Mouse (Mus musculus): ENCODE data around the gene Cd48.
"Not testable (repeated sequence)": the region's sequence is repeated elsewhere in the genome, so short reads cannot be mapped to it uniquely, and the experiment has no call there.

Cd48 gene

DNA sequence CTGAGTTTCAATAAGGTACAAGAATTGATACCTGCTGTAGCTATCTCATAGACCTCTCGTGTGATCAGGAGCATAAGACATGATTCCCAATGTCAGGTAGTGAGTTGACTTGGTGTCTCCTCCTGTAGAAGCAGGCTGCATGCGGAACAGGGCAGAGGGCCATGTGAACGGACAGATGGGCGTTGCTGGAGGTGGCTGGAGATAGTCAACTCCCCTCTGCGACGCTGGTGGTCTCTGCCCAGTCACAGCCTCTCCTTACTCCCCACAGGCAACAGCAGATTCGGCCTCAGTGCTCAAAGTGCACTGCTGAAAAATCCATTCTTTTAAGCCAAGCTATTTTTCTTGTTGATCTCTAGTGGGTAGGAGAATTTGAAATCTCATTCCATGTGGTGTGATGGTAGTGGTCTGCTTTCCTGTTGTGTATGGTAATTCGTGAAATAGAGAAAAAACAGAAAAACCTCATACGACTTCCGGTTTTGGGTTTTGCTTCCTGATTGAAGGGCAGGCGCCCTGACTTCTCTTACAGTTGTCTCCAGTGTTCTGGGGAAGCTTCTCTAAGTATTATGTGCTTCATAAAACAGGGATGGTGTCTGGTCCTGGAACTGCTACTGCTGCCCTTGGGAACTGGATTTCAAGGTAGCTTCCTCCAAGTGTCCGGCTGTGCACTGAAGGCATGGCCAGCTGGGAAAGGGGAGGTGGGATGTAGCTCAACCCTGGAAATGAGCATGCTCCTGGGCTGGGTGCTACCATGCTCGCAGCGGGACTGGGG lies at the start of gene Cd48:
Gene Cd48, plus strand, starts transcription at position 479 of the 769 bp plus-strand sequence.
- DNase-seq (ENCODE audit: low spot score in 2 of 2), result no peak

DNA sequence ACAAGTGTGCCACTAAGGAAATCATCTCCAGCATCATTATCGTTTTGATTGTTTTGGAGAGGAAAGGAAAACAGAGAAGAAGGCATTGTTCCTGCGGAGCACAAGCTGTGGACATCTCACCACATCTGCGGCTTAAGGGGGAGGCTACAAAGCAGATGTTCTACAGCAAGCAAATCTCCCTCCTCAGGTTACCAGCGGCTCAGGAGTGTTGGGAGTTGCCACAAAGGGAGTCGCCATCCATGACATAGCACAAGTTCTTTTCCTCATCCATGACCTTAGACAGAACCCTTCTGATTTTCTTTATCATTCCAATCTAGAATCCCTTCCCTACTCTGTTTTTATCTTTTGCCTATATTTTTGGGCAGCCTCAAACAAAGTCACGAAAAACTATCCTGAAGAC lies 46.1 kb upstream of the Cd48 start:
- no peak for DNase-seq (ENCODE audit: low spot score in 2 of 2)

DNA sequence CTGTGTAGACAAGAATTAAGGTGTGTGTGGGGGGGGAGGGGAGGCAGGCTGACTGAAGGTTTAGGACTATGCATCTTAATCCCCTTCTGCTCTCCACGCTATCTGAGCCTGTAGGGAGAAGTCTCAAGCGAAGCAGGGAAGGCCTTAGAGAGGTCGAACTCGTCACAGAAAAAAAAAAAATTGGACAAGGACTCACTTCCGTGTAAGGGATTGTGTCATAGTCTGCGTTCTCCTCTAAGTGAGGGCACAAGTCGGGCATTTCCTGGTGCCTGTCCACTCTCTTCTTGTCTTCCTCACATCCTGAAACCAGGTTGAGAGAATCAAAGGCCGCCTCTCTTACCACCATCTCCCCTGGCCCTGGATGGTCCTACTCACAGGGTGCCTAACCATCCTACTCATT lies 44.7 kb upstream of the Cd48 start:
- DNase-seq (ENCODE audit: low spot score in 2 of 2), result no peak

DNA sequence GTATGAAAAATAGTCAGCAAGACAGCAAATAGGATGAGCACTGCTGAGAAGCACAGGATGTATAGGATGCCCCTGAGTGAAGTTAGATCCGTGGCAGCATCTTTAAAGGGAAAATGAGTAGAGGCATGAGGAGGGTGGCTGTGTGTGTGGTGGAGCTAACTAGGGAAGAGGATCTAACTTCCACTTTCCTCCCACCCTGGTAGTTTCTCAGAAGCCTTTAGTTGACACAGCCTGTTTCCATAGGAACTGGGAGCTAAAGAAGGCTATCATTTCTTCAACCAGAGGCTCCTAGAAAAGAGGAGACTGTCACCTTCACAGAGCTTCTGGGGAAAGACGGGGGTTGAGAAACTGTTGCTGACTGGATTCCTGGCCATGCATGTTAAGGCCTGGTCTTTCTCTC lies 43.1 kb upstream of the Cd48 start:
- DNase-seq (ENCODE audit: low spot score in 2 of 2), result peak in 1 of 2 experiments; percentile 31

DNA sequence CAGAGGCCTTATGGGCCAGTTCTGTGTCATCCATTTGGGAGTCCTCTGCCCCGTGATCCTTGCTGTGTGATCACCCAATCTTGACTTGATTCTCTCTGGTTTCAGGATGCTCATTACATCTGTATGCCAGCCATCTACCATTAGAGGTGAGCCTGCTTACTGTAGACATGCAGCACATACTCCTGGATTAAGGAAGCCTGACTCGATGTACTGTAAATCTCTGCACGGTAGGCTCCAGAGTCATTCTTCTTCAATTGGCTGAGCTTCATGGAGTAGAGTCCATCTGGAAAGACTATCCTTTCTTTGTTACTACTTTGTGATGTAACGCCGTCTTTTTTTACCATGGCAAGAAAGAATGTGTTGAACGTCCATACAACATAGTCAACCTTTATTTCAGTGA lies 41.0 kb upstream of the Cd48 start:
- no peak for DNase-seq (ENCODE audit: low spot score in 2 of 2)

DNA sequence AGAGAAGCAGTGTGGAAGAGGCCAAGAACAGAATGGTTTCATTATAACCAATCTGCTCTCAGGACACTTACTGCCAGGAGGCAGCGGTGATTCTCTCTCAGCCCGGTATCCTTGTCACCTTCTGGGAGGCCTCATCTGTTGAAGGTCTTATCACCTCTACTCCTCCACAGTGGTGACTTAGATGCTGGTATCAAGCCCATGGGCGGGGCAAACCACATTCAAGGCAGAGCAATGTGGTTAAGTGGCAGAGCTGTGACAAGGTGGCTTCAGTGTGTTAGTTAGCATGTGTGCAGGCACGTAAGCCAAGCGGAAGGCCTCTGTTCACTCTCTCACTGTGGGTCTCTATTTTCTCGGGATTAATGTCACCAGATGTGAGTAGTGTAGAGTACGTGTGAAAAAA lies 38.2 kb upstream of the Cd48 start:
- DNase-seq (ENCODE audit: low spot score in 2 of 2), result no peak

DNA sequence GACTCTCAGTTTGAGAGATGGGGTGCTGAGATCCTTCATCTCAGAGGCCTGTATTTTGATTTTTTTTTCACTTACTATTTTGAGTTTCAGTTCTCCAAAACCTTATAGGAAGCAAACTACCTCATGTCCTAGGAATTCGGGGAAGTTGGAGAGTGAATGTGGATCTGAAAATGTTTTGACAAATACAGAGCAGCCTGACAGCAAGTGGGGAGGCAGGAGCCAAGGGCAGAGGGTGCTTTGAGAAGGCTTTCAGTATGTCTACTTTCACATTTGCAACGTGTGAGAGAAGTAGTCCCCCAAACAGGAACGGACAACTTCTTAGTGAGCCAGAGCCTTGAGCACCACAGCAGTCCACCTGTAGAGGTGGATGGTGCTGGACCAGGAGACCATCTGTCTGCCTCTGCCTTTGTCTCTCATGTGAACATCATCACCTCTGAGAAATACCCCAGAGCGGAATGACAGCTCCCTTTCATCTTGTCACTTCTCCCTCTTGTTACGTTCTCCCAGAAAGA lies 35.3 kb upstream of the Cd48 start:
- DNase-seq (ENCODE audit: low spot score in 2 of 2), result no peak

DNA sequence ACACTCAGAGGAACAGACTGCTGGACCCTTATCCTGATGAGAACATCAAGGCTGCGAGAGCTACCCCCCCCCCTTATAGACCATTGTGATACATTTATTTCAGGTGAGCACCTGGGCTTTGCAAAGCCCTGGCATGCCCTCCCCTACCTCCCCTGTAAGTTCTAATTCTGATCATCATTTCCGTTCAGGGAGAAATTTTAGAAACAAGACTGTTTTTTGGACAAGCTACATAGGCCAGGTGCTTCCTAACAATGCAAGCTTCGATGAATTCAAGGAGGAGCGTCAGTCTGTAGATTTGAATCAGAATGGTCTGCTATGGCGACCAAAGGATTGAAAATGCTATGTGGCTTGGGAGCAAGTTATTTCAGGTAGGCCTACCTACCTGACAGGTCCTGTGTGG lies 34.1 kb upstream of the Cd48 start:
- DNase-seq (ENCODE audit: low spot score in 2 of 2), result no peak

DNA sequence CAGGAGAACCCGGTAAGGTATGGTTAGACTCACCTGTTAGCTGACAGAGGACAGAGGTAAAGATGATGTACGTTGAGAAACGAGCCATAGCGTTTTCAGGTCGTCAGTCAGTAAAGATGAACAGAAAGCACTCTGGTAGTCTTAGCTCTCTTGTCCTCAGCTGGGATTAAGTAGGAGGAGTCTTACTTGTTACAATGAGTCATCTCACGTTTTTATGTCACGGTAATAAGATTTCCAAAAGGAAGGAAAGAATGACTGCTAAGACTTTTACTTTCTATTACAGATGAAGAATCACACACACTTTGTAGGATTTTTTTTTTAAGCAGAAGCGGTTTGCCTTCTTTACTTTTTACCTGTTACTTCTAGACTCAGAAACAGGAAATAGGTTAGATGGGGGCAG lies 33.0 kb upstream of the Cd48 start:
- no peak for DNase-seq (ENCODE audit: low spot score in 2 of 2)

DNA sequence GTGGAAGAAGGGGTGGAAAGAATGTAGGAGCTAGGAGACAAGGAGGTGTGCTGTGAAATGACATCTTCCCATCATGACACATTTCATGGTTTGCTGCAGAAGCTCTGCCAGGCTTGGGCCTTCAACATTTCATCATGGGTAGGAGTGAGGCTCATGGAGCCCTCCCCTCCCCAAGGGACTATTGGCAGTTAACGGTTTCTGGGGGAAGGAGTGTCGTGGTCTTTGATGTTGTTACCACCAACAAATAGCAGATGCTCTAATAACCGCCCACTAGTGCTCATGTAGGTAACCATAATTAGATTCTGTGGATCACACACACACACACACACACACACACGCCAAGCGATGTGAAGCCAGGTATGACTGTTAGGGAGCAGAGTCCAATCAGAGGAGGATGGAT lies 29.1 kb upstream of the Cd48 start, which contains the start of gene Slamf7:
Gene Slamf7, minus strand, starts transcription at position 302 of the 400 bp plus-strand sequence.
- DNase-seq (ENCODE audit: low spot score in 2 of 2), result no peak

DNA sequence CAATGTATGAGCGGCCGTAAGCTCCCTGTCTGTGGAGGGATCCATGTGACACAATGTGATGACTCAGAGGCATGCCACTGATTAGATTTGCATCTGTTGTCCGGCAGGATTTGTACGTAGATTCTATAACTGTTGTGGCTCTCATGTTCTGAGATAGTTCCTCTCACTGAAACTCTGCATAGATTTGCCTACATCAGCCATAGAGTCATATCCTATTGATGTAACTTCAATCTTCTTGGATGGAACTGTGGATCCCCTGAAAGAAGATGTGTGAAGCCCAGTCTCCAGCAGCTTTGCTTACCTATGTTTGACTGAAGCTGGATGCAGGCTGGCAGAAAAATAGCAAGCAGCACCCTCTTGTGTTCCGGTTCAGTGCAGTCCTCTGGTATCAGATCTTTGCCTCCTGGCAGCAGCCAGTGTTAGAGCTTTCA lies 23.2 kb upstream of the Cd48 start:
- peak; percentile 50 to 57 for DNase-seq (ENCODE audit: low spot score in 2 of 2)

DNA sequence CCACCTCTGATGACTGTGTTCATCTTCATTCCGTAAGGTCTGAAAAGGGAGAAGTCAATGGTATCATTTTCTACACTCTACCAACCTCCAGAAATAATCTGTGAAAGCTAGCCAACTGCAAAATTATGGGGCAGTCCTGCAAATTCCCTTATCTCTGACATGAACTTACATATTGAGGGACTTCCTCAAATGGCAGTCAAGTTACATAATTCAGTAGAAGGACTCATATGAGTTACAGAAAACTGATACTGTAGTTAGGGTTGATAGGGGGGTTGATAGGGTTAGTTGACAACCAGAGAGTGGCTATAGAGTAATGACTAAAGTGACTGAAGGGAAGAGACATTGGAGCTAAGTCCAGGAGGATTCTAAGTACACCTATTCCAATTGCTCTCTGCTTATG lies 21.4 kb upstream of the Cd48 start:
- no peak for DNase-seq (ENCODE audit: low spot score in 2 of 2)

DNA sequence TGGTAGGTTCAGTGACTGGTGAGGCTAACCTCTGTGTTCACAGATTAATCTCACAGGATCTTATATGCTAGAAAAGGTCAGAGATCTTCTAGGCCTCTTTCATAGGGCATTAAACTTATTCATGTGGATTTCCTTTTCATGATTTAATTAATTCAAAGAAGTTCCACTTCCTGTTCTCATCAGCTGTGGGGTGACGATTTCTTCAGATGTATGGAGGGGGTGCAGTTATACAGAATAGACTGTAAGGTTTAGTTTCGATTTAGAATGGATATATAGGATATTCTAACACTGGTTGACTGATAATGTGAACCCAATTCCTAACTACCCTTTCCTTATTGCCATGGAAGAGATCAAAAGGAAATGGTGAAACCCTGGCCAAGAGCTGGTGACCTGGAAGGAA lies 20.3 kb upstream of the Cd48 start:
- no peak for DNase-seq (ENCODE audit: low spot score in 2 of 2)

DNA sequence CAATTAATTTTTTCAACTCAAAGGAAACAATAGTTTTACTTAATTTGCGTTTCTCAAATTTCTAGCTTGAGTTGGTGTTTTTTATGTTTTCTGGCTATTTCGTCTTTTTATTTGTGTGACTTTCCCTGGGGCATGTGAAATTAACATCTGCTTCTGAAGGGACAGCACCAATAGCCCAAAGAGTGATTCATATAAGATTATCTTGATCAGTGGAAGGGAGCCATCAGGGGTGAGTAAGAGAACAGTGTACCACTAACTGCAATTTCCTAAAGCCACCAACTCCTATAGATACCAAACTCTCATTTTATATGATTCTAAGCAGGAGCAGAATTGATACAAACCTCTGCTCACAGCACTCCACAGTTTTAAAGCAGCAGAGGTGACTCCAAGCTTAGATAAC lies 18.1 kb upstream of the Cd48 start:
- no peak for DNase-seq (ENCODE audit: low spot score in 2 of 2)

DNA sequence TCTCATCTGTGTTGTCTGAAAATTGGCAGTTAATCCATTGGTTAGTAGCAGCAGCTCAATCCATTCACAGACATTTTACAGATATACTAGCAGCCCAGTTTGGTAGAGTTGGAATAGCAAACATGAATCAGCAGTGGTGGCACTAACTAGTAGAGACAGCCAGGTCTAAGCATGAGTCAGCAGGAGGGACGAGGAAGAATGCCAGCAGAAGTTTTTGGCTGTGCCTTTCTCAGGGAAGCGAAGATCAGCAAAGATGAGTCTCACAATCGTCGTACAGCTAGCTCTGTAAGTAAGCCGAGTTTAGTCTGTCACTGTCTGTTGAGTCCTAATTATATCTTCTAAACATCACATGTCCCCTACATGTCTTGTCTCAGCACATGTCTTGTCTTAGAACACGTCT lies 15.5 kb upstream of the Cd48 start:
- DNase-seq (ENCODE audit: low spot score in 2 of 2), result peak in 1 of 2 experiments; percentile 33

DNA sequence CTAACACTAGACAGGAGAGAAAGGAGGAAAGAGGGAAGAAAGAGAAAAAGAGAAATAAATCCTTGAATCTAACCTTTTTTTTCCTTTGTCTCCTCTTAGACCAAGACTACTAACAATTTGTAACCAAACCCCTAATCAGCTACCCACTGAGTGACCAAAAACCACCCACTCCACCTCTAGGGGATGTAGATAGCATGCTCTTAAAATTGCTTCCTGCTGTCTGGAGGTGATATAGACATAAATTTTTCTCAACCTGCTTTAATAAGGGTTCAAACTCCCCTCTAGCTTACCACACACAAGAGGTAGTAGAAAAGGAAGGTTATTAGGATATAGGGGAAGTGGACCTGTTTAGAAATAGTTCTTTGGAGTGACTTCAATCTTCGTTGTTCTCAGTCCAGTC lies 14.6 kb upstream of the Cd48 start:
- no peak for DNase-seq (ENCODE audit: low spot score in 2 of 2)

DNA sequence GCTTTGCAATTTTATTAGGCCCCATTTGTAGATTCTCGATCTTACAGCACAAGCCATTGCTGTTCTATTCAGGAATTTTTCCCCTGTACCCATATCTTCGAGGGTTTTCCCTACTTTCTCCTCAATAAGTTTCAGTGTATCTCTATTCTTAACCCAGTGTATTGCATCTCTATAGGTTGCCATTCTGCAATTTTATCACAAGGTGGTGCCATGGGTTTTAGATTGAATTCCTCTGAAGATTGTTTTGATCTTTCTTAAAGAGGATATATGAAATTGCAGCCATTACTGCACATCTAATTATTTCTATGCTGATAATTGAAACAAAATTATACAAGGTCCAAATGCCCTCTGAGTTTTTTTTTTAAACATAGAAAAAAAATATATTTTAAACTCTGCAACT lies 9.4 kb upstream of the Cd48 start:
- DNase-seq (ENCODE audit: low spot score in 2 of 2), result not testable (repeated sequence)

DNA sequence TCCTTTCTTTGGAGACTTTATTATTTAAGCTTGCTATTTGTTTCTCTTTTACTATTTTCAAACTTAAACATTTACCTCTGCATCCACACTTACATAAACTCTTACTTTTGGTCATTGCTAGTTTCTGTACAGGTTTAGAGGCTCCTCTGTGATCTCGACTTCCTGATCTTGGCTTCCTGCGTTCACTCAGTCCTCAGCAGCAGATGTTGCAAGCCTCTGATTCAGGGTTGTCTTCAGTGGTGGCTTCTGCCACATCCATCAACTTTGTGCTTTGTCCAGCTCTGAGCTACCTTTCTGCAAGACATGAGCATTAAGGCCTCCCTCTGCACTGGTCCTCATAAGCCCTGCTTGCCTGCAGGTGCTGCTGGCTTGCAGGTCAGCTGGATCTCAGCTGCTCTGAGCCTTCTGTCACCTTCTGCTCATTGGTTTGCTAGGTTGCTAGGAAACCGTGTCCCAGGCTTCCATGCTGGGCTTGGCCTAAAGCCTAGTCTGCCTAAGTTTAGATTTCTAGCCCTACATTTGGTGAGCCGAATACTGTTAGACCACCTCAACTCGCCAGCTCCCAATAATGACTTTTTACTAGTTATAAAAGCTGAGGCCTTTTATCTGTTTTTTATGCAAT lies 8.8 kb upstream of the Cd48 start:
- DNase-seq (ENCODE audit: low spot score in 2 of 2), result peak; percentile 66 to 81

DNA sequence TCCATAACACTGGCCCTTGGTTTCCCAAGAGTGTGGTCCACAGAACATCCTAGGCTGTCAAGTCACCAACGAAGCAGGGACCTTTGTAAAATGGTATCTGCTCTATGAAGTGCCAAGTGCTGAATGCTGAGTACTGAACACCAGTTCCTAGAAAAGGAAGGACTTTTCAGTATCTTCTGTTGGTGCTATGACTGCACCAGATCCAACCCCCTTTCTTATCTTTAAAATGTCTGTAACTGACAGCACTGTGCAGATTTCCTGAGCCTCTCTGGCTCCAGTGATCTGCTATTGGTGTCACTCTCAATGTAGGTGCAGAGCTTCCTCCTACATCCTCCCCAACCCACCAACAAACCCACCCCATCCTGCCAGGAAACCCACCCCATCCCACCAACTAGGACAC lies 7.3 kb upstream of the Cd48 start:
- no peak for DNase-seq (ENCODE audit: low spot score in 2 of 2)

DNA sequence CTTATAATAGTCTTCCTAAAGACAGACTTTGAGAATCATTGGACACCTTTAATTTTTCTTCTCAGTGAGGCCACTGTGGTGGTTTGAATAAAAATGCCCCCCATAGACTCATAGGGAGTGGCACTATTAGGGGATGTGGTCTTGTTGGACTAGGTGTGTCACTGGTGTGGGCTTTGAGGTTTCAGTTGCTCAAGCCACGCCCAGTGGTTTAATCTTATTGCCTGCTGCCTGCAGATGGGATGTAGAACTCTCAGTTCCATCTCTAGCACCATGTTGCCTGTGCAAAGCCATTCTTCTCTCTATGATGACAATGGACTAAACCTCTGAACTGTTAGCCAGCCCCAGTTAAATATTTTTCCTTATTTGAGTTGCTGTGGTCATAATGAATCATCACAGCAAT lies 4.1 kb upstream of the Cd48 start:
- no peak for DNase-seq (ENCODE audit: low spot score in 2 of 2)

DNA sequence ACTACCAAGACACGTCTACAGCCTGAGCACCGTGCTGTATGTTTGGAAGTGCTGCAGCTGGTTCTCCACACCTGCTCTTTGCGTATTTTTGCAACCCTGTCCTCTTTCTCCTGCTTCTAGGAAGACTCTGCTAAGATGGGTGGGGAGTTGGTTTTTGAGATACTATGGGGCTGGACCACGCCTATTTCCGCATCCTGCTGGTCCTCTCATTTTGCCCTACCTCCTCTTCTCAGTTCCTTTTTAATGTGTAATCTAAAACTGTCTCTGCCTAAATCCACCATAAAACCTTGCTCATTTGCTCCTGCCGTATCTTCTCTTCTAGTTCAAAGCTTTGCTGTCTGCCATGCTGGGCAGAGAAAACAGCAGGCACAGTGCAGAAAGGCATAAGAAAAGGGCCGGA lies 800 bp upstream of the Cd48 start:
- no peak for DNase-seq (ENCODE audit: low spot score in 2 of 2)

DNA sequence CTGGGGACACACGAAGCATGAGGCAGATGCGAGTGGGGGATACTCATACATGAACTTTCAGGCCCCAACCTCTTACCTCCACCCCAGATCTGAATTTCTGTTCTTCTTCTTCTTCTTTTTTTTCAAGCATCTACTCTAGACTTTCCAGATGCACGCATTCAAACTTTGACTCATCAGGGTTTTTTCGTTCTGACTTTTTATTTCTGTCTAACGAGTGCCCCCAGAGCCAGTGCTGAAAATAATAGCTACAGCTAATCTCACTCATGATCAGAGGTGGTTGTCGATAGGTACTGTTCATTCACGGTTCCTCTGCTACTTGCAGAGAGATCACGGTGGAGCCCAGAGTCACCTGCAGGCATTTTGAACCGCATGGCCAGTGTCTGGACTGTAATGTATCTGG lies 3.1 kb downstream of the Cd48 start:
- DNase-seq (ENCODE audit: low spot score in 2 of 2), result no peak

DNA sequence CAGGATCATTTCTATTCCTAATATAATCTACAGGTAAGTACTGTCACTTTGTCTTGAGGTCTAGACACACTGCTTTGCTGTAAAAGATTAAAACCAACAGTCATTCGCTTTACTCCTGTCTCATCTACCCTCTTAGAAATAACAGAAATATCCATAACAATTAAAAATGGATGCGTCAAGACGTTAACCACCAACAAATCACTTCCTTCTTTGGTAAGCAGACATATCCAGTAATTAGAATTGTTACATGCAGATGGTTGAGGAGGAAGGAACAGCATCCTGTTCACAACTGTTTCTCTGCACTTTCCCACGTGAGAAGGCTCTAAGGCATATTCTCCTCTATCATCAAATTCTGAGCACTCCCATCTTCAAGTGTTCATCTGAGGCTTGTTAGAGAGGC lies 5.5 kb downstream of the Cd48 start:
- no peak for DNase-seq (ENCODE audit: low spot score in 2 of 2)

All from right cerebral cortex, postnatal 10 days (tissue).